Mouse (Mus musculus): ENCODE measurements around the gene Gm42417.

GRCm38 (mm10) chr1:36551904-36552303 lies 12.7 kb upstream of the Gm42417 start:
- no peak for TF ChIP-seq CTCF (IDR thresholded peaks at IDR 0.05; ENCODE audit: insufficient read depth, low read length)
- TF ChIP-seq POLR2A (IDR thresholded peaks at IDR 0.05; ENCODE audit: borderline replicate concordance, extremely low read depth, low read depth, low read length), result no peak
